Mouse (Mus musculus): ENCODE measurements around the gene Mrpl21.

Gene Mrpl21

GRCm38 (mm10) chr19:3282572-3283467 is at the start of gene Mrpl21, which contains the start of gene Ighmbp2:
Gene Mrpl21 (plus strand): TSS chr19:3282901.
Gene Ighmbp2 (minus strand): TSS chr19:3283017.
- peak; percentile 95 for DNase-seq (ENCODE audit: low spot score)

GRCm38 (mm10) chr19:3260016-3260415 is 22.7 kb upstream of the Mrpl21 start:
- DNase-seq (ENCODE audit: low spot score) = no peak

GRCm38 (mm10) chr19:3260591-3260990 is 22.1 kb upstream of the Mrpl21 start:
- DNase-seq (ENCODE audit: low spot score) = no peak

GRCm38 (mm10) chr19:3261336-3261735 is 21.4 kb upstream of the Mrpl21 start:
- DNase-seq (ENCODE audit: low spot score) = no peak

- DNase-seq (ENCODE audit: low spot score) = no peak
These were observed 20.8 kb upstream of the Mrpl21 start for GRCm38 (mm10) chr19:3261764-3262525.

- DNase-seq (ENCODE audit: low spot score) = no peak
These were observed 18.4 kb upstream of the Mrpl21 start for GRCm38 (mm10) chr19:3264348-3264747.

- no peak for DNase-seq (ENCODE audit: low spot score)
These were observed 17.5 kb upstream of the Mrpl21 start for GRCm38 (mm10) chr19:3265180-3265579.

GRCm38 (mm10) chr19:3266136-3266535 is 16.6 kb upstream of the Mrpl21 start:
- no peak for DNase-seq (ENCODE audit: low spot score)

- no peak for DNase-seq (ENCODE audit: low spot score)
These were observed 16.0 kb upstream of the Mrpl21 start for GRCm38 (mm10) chr19:3266676-3267075.

GRCm38 (mm10) chr19:3267340-3267739 is 15.4 kb upstream of the Mrpl21 start:
- no peak for DNase-seq (ENCODE audit: low spot score)

GRCm38 (mm10) chr19:3268218-3268980 is 14.3 kb upstream of the Mrpl21 start:
- DNase-seq (ENCODE audit: low spot score) = no peak

- DNase-seq (ENCODE audit: low spot score) = no peak
These were observed 13.4 kb upstream of the Mrpl21 start for GRCm38 (mm10) chr19:3269279-3269678.

GRCm38 (mm10) chr19:3269803-3270202 is 12.9 kb upstream of the Mrpl21 start:
- DNase-seq (ENCODE audit: low spot score) = no peak

GRCm38 (mm10) chr19:3271366-3271765 is 11.3 kb upstream of the Mrpl21 start:
- no peak for DNase-seq (ENCODE audit: low spot score)

- no peak for DNase-seq (ENCODE audit: low spot score)
These were observed 9.4 kb upstream of the Mrpl21 start for GRCm38 (mm10) chr19:3273331-3273730.

- no peak for DNase-seq (ENCODE audit: low spot score)
These were observed 6.8 kb upstream of the Mrpl21 start for GRCm38 (mm10) chr19:3275744-3276365.

GRCm38 (mm10) chr19:3281886-3282285 is 815 bp upstream of the Mrpl21 start:
- DNase-seq (ENCODE audit: low spot score) = no peak

GRCm38 (mm10) chr19:3289006-3289405 is 6.3 kb downstream of the Mrpl21 start:
- no peak for DNase-seq (ENCODE audit: low spot score)

GRCm38 (mm10) chr19:3292028-3292427 is 9.3 kb downstream of the Mrpl21 start:
- DNase-seq (ENCODE audit: low spot score) = peak; percentile 55

- no peak for DNase-seq (ENCODE audit: low spot score)
These were observed 10.3 kb downstream of the Mrpl21 start for GRCm38 (mm10) chr19:3292993-3293392.

GRCm38 (mm10) chr19:3295245-3295644 is 12.5 kb downstream of the Mrpl21 start:
- DNase-seq (ENCODE audit: low spot score) = no peak

GRCm38 (mm10) chr19:3297034-3297433 is 14.3 kb downstream of the Mrpl21 start:
- no peak for DNase-seq (ENCODE audit: low spot score)
